Mouse (Mus musculus): ENCODE measurements around the gene Lima1. TPM values are rescaled to one million over a fixed set of nuclear protein-coding genes. Genes with fewer than 3 reads are reported as not detected.

The Lima1 gene
- total RNA-seq, 2 experiments from 2014 or later: 9.9 to 10.0 TPM

DNA sequence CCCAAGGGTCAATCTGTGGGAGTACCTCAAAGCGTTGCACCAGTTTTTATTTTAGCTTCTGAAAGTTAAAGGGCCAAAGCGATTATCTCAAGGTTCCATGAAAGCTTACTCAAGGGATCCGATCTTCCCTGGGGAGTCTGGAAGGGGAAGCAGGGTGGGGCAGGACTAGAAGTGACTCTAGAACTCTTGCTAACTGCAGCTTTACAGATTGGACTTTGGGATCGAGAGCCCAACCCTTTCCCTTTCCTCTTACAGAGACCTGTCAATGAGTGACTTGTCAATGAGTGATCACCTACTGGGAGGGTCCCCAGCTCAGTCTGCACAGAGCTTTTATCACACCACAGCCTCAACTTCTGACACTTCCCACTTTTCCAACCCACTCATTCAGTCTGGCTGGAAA is 7.6 kb downstream of the Lima1 start:
- no peak for DNase-seq (ENCODE audit: low spot score in 2 of 2)

DNA sequence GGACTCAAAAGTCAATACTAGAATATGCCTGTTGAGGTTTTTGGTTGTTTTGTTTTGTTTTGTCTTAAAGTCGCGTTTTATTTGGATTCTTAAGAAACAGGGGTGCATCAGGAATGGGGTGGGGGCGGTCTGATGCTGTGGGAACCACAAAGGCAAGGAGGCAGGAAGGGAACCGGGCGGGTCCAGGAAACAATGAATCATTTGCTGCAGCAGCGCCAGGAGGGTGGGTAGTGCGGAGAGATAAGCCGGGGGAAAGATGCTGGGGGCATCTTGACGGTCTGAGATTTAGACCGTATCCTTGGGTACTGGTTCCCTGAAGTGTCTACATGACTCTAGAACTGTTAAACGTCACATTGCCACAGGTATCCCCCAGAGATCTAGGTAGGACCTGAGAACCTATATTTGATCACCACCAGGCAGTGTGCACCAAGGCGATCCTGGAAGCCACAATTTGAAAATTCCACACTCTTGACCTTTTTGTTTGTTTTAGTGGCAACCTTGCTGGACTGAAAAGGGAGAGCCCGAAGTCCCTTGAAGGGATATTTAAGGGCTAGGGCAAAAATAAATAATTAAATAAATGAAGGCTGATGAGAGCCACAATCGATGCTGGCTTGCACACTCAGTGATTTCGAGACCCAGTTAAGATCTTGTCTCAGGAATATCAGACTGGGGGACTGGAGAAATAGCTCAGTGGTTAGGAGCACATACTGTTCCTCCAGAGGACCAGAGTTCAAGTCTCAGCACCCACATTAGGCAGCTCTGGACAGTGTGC is 8.6 kb downstream of the Lima1 start:
- DNase-seq (ENCODE audit: low spot score in 2 of 2): no peak

GRCm38 (mm10) chr15:99865942-99866341 is 9.3 kb downstream of the Lima1 start:
- peak in 1 of 2 experiments; percentile 37 for DNase-seq (ENCODE audit: low spot score in 2 of 2)

DNA sequence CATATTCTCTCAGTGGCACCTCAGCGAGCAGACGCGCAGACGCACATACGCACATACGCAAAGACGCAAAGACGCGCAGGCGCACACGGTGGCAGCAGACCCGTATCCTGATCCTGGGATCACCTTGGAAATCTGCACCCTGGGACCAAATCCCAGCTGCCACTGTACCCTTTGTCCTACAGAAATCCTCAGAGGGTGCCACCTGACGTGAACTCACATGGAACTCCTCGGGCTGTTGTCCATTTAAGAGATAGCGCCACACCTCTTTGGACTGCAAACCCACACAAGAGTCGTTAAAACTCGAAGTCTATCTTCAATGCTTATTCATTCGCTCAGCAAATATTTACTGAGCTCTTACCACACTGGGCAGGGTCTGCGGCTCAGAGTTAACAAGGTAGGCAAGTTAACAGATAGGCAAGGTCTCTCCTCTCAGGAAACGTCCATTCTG is 9.7 kb downstream of the Lima1 start:
- DNase-seq (ENCODE audit: low spot score in 2 of 2): no peak

GRCm38 (mm10) chr15:99865046-99865445 is 10.2 kb downstream of the Lima1 start:
- no peak for DNase-seq (ENCODE audit: low spot score in 2 of 2)

DNA sequence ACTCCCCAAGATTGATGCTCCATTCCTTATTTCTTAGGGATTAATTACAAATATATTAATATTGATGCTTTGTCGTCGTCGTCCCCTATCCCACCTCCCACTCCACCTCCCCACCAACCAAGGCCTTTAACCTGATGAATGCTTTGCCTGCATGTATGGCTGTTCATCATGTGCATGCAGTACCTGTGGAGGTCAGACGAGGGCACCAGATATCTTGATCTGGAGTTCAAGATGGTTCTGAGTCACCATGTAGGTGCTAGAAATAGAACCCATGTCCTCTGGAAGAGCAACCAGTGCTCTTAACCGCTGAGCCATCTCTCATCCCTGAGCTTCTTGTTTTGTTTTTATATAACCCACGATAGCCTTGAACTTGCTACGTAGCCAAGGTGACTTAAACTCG is 11.5 kb downstream of the Lima1 start:
- no peak for DNase-seq (ENCODE audit: low spot score in 2 of 2)

- no peak for DNase-seq (ENCODE audit: low spot score in 2 of 2)
Measured at GRCm38 (mm10) chr15:99863358-99863757, 11.9 kb downstream of the Lima1 start.

DNA sequence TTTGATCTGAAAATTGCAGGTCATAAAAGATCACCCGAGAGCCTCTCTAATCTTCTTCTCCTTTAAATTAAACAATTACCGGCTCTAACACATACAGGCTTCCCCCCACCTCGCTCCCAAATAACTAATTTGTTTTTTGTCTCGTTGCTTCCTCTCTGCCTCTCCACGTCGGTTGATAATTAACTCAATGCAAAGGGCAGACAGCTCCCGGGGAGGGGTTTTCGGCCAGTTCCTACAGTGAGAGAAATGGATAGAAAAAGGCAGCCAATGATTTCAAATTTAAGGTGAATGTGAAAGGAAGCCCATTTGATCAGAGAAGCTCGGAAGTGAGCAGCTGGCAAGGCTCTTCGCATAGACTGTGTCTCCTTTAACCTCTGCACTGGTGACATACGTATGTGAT is 12.8 kb downstream of the Lima1 start:
- no peak for DNase-seq (ENCODE audit: low spot score in 2 of 2)

GRCm38 (mm10) chr15:99861955-99862354 is 13.3 kb downstream of the Lima1 start:
- no peak for DNase-seq (ENCODE audit: low spot score in 2 of 2)

- DNase-seq (ENCODE audit: low spot score in 2 of 2): no peak
Measured at GRCm38 (mm10) chr15:99861536-99861935, 13.7 kb downstream of the Lima1 start.

DNA sequence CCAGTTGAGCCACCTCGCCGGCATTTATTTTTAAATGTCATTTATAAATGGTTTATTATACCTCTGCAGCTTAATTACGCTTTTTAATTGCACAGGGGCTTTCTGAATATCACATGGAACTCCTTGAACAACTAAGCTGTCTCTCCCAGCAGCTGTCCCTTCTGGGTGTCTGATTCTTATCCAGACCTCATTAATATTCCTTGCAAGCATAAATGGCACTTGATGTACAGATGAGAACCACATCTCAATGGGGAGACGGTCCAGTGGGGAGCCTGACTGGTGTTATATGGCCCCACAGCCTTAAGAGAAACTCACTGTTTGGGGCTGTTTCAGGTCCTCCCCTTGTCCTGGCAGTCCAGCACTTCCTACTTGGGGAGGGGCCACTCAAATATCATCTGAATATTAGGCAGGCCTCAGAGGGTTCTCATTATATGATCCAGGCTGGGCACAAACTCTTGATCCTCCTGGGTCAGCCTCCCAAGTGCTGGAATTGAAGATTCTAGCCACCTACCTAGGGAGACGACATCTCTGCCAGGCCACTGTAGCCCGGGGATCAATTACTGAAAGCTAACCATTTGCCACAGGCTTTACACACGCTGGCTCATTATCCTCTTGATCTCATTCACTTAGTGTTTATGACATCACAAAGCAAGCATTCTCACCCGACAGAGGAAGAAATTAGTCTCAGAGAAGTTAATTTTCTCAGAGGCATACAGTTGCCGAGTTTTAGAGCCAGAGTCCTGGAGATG is 15.4 kb downstream of the Lima1 start:
- no peak for DNase-seq (ENCODE audit: low spot score in 2 of 2)

- DNase-seq (ENCODE audit: low spot score in 2 of 2): no peak
Measured at GRCm38 (mm10) chr15:99857479-99857878, 17.8 kb downstream of the Lima1 start.

DNA sequence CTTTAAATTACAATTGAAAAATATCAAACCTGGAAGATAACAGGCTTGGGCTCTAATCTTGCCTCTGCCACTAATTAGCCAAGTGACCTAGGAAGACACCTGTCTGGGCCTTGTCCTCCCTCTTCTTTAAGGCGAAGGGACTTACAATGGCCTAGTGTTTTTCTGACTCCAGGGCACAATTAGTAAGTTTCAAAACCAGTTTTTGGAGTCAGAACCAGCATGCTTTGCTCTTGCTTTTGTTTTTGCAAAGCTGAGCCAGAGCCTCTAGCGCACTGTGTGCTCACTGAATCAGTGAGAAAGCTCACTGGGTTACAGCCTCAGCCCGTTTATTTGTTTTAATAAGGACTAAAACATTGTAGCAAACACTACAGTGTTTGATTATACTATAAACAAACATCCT is 20.1 kb downstream of the Lima1 start:
- DNase-seq (ENCODE audit: low spot score in 2 of 2): no peak

- DNase-seq (ENCODE audit: low spot score in 2 of 2): no peak
Measured at GRCm38 (mm10) chr15:99852606-99853237, 22.5 kb downstream of the Lima1 start.

DNA sequence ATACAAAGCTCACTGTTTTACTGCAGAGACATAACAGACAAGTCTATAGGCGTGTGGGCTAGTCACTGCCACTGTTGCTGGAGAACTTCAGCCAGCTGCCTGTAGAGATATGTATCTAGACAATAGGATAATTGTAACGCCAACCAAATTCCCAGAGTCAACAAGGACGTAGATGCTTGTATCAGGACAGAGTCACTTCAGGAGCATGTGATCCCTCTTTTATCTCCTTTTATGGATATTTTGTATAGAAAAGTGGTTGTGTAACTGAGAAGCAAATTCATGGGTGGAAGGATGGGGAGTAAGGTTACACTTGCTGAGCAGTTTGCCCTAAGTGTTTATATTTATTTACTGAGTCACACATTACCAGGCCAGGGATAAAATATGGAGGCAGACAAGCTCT is 25.0 kb downstream of the Lima1 start:
- no peak for DNase-seq (ENCODE audit: low spot score in 2 of 2)

DNA sequence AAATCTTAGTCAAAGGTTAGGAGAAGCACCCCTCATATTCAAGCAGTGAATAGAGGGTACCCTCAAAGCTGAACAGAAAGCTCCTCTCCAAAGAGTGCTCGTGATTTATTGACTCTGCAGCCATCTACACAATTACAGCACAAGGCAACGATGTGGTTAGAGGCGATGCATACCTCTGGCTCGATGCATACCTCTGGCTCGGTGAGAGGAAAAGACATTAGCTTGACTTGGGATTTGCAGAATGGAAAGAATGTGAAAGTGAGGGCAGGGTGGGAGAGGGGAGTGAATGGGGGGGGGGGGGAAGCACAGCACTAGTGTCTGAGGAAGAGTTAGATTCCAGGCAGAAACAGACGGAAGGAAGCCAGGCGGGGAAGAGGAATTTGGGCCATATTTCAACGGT is 27.3 kb downstream of the Lima1 start:
- DNase-seq (ENCODE audit: low spot score in 2 of 2): no peak

DNA sequence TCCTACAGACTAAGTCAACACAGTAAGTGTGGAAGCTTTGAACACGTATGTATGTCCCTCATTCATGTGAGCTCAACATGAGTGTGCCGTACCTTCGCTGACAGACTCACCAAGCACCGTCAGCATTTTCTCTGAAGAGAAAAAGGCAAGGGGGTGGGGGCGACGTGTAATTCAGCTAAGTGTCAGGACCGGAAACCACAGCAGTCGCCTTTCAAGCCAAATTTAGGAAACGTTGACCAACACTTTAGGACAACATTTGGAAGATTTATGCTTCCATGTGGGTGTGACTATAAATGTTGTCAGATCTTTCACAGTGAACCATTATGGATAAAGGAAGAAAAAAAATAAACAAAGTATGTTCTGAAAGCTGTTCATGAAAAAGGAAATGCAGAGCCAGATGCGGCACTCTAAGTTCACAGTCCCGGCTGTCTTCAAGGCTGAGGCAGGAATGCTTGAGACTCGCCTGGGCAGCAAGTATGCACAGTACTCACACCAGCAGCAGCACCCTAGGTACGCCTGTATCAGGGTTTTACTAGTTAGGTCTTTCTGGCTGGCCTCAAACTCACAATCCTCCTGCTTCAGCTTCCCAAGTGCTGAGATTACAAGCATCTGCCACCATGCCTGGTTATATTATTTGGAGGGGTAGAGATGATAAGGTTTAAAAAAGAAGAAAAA is 27.9 kb downstream of the Lima1 start:
- DNase-seq (ENCODE audit: low spot score in 2 of 2): peak in 1 of 2 experiments; percentile 11

DNA sequence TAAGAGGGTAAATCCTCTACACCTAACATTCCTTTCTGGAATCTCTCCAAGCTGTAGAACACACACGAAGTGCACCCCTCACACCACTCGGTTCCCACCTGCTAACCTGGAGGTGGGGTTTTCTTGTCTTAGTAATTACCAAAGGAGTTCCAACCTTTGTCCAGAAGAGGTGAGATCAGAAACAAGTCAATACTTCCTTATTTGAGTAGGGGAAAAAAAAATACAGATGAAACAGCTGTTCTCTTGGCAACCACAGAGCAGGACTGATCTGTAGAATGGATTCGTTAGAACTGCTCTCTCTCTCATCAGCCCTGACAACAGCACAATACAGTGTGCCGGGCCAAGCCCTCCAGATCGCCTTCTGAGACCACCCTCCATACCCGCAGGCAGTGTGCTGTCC is 28.6 kb downstream of the Lima1 start:
- DNase-seq (ENCODE audit: low spot score in 2 of 2): no peak

DNA sequence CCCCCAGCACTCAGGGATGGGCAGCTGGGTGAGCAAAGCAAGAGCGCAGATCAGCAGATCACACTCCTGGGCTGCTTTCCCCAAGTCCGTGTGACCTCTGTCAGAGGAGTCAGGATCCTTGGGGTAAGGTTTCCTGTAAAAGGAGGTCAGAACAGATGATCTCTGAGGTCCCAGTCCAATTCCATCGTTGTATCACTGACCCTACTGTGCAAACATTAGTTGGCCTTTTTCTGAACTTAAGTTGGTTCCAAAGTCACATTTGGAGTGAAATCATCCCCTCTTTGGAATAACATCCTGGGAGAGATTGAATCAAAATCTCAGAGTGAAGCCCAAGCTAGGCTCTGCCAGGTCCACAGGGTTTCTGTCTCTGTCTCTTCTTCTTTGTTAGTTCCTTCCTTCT is 31.4 kb downstream of the Lima1 start:
- DNase-seq (ENCODE audit: low spot score in 2 of 2): no peak

- no peak for DNase-seq (ENCODE audit: low spot score in 2 of 2)
Measured at GRCm38 (mm10) chr15:99839910-99840309, 35.3 kb downstream of the Lima1 start.

DNA sequence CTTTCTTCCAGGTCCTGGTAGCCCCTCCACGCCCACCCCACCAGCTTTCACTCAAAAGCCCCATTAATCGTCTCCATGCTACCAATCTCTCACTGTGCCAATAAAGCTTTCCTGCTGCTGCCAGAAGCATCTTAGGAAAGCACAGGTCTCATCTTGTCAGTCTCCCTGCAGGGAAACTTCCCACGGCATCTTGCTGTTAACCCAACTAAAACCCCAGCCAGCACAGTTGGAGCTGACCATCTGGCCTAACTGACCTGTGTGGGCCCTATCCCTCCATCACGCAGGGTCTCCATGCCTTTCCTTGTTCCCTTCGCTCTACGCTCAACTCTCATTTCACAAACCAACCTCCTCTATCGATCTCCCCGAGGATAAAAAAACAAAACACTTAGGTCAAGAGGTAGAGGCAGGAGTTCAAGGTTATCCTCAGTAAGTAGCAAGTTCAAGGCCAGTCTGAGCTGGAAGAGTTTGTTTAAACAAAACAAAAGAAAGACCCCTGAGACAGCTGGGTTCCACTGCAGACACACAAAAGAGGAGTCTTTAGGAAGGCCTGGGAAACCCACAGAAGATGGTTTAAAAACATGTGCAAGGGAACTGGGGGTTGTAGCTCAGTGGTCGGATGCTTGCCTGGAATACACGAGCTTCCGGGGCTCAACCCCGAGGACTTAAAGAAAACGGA is 36.0 kb downstream of the Lima1 start:
- DNase-seq (ENCODE audit: low spot score in 2 of 2): no peak
